Mouse (Mus musculus) lung, embryonic 14.5 days (tissue): ENCODE data around the gene Vmn2r86. TPM values are rescaled to one million over a fixed set of nuclear protein-coding genes. Genes with fewer than 3 reads are reported as not detected.
"Not testable (repeated sequence)": the region's sequence is repeated elsewhere in the genome, so short reads cannot be mapped to it uniquely, and the experiment has no call there.

Experiments used
- ATAC-seq: fragments of 200-750 bp; cut with Nextera tagmentation; 2 replicates; pipeline ENCODE4 v1.8.0; 2017; ENCODE audit warnings: mild to moderate bottlenecking, moderate TSS enrichment, moderate library complexity; ENCODE audit not compliant: insufficient read depth
- DNase-seq: peaks from one replicate; pipeline ENCODE4 v3.0.0-alpha.2; 2015
- H3K27ac ChIP-seq: fragments of 300-500 bp; sonication (generic); 2 replicates; pipeline ENCODE4 v1.5.1; 2014; ENCODE audit warnings: low read depth, mild to moderate bottlenecking, moderate library complexity
- H3K27me3 ChIP-seq: fragments of 300-500 bp; sonication (generic); 2 replicates; pipeline ENCODE4 v1.6.1; 2014; ENCODE audit warnings: low read length, control low read depth; ENCODE audit not compliant: insufficient read depth
- H3K36me3 ChIP-seq: fragments of 300-500 bp; sonication (generic); 2 replicates; pipeline ENCODE4 v1.6.1; 2014; ENCODE audit warnings: control low read depth; ENCODE audit not compliant: insufficient read depth
- H3K4me1 ChIP-seq: fragments of 300-500 bp; sonication (generic); 2 replicates; pipeline ENCODE4 v1.6.1; 2014; ENCODE audit warnings: antibody characterized with exemption, control low read depth; ENCODE audit not compliant: insufficient read depth
- H3K4me2 ChIP-seq: fragments of 300-500 bp; sonication (generic); 2 replicates; pipeline ENCODE4 v1.6.1; 2014; ENCODE audit warnings: mild to moderate bottlenecking
- H3K4me3 ChIP-seq: fragments of 300-500 bp; sonication (generic); 2 replicates; pipeline ENCODE4 v1.5.1; 2014; ENCODE audit warnings: low read depth, low read length
- H3K9ac ChIP-seq: fragments of 300-500 bp; sonication (generic); 2 replicates; pipeline ENCODE4 v1.6.1; 2014
- H3K9me3 ChIP-seq: fragments of 300-500 bp; sonication (generic); 2 replicates; pipeline ENCODE4 v1.6.1; 2016; ENCODE audit warnings: low read depth, low read length, control low read depth
- CTCF ChIP-seq: IDR thresholded peaks from 2 replicates; pipeline ENCODE4 v1.5.1; 2016; ENCODE audit warnings: antibody characterized with exemption, low read depth
- WGBS: fragments of 180-500 bp; shearing (Covaris S2); extraction: QIAGEN DNeasy Blood & Tissue Kit; methylation state at CpG from one replicate; pipeline ENCODE4 v1.1.7; 2014; 5-methylcytosine and 5-hydroxymethylcytosine counted together
- polyA plus RNA-seq: library from polyadenylated mRNA; unstranded; fragments of >200 nt; fragmentation: Nextera tagmentation; extraction: Ambion mirVana; gene quantifications from 2 replicates; pipeline ENCODE4 v1.2.1, GENCODE M21; 2014

Vmn2r86 gene
- polyA plus RNA-seq, result not detected in 2 replicates

GRCm38 (mm10) chr10:130455950-130456349, at the start of gene Vmn2r86:
Vmn2r86 (minus strand) TSS chr10:130456050.
- not testable (repeated sequence) for H3K4me2 ChIP-seq, ATAC-seq, H3K36me3 ChIP-seq, H3K27ac ChIP-seq, H3K27me3 ChIP-seq, H3K4me1 ChIP-seq, H3K9ac ChIP-seq, H3K9me3 ChIP-seq, DNase-seq, H3K4me3 ChIP-seq
- 82% methylated on average over 1 of the region's 1 CpGs for WGBS

GRCm38 (mm10) chr10:130497296-130497695, 41.4 kb upstream of the Vmn2r86 start, which contains the start of gene Vmn2r87:
Vmn2r87 (minus strand) TSS chr10:130497396.
- DNase-seq, result no peak
- H3K9me3 ChIP-seq, result no peaks in the 10 kb centered on the region
- ATAC-seq, result no peak
- H3K36me3 ChIP-seq, result no peaks in the 10 kb centered on the region
- no peak within 1 kb of the TSS for H3K27ac ChIP-seq
- no peak within 1 kb of the TSS for H3K4me2 ChIP-seq
- no peaks in the 10 kb centered on the region for H3K4me1 ChIP-seq
- TF ChIP-seq CTCF, result no peak
- no peaks in the 10 kb centered on the region for H3K27me3 ChIP-seq
- no peak within 1 kb of the TSS for H3K9ac ChIP-seq
- no peak within 1 kb of the TSS for H3K4me3 ChIP-seq

DNA sequence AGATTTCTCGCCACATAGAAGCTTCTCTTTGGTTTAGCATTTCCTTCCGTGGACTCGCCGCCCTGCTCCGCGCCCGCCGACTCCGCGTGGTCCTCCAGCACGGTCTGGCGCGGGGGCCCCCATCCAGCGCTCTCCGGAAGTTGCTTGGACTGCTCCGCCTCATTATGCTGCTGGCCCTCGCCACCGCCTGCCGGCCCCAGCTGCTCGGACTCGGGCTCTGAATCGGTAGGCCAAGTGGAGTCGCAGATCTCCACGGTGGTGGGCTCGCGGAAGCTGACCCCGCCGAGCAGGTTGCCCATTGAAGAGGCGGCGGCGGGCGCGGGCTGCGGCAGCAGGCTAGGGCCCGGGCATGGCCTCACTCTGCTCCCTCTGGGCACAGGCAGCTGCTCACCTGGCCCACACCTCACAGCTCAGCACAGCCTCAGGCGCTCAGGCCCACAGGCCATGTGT, 14.5 kb upstream of the Vmn2r86 start:
- peak overlapping the region; percentile 33 for H3K4me3 ChIP-seq
- WGBS, result 1% methylated on average over 34 of the region's 36 CpGs
- H3K27ac ChIP-seq, result no peak overlapping the region
- TF ChIP-seq CTCF, result no peak
- peak overlapping the region; percentile 60 for H3K4me2 ChIP-seq
- H3K9me3 ChIP-seq, result no peaks in the 10 kb centered on the region
- DNase-seq (peak; percentile 76), ATAC-seq (peak; percentile 100)
- peak overlapping the region; percentile 45 for H3K9ac ChIP-seq
- no peaks in the 10 kb centered on the region for H3K27me3 ChIP-seq
- H3K4me1 ChIP-seq, result no peaks in the 10 kb centered on the region
- no peaks in the 10 kb centered on the region for H3K36me3 ChIP-seq

DNA sequence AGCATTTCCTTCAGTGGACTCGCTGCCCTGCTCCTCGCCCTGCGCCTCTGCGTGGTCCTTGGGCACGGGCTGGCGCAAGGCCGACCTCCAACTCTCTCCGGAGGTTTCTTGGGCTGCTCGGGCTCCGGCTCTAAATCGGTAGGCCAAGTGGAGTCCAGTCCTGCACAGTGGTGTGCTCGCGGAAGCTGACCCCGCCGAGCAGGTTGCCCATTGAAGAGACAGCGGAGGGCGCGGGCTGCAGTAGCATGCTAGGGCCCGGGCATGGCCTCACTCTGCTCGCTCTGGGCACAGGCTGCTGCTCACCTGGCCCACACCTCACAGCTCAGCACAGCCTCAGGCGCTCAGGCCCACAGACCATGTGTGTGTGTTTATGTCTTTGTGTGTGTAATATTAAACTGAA, 11.1 kb downstream of the Vmn2r86 start:
- Histone ChIP-seq H3K27ac (no peak overlapping the region), H3K9ac (no peak overlapping the region), H3K9me3 (no peaks in the 10 kb centered on the region), H3K4me3 (no peak overlapping the region), H3K27me3 (no peaks in the 10 kb centered on the region), H3K36me3 (no peaks in the 10 kb centered on the region), H3K4me1 (no peaks in the 10 kb centered on the region), H3K4me2 (no peak overlapping the region)
- TF ChIP-seq CTCF, result no peak
- WGBS, result 84% methylated on average over 21 of the region's 21 CpGs
- DNase-seq (no peak), ATAC-seq (no peak)

DNA sequence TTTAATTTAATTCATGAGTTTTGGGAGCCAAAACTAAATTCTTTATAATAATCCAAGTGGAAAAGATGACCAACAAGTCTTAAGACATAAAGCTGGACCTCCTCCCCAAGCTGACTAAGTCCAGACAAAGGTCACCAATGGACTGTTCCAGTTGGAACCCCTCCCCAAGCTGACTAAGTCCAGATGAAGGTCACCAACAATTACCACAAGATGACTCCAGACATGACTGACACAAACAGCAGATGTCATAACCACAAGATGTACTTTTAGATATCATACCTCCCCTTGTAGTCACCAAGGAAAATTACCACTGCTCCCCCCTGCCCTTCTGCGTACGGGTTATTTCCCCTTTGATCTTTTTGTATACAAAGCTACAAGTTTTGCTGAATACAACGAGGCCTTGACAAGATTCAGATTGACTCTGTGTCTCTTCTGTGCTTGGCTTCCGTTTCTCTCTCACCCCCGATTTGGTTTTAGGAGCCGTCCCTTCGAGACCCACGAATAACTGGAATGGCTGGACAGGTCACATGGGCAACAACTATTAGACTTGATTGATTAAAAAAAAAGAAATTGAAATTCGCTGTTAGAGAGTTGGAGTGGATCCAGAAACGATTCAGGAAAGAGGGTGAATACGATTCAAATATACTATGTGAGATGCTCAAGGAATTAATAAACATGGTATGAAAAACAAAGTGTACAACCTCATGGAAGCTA, 21.5 kb downstream of the Vmn2r86 start:
- WGBS, result 77% methylated on average over 11 of the region's 11 CpGs
- ATAC-seq, H3K4me3 ChIP-seq, H3K4me1 ChIP-seq, H3K36me3 ChIP-seq, H3K27ac ChIP-seq, H3K9me3 ChIP-seq, H3K27me3 ChIP-seq, DNase-seq, H3K9ac ChIP-seq, H3K4me2 ChIP-seq: not testable (repeated sequence)

- not testable (repeated sequence) for H3K27me3 ChIP-seq, H3K4me2 ChIP-seq, DNase-seq, H3K9me3 ChIP-seq, H3K27ac ChIP-seq, ATAC-seq, H3K4me1 ChIP-seq, H3K4me3 ChIP-seq, H3K36me3 ChIP-seq, H3K9ac ChIP-seq
Measured at GRCm38 (mm10) chr10:130429603-130430002, 26.2 kb downstream of the Vmn2r86 start, which contains the start of gene Vmn2r85. Vmn2r85 (minus strand) TSS chr10:130429703.

DNA sequence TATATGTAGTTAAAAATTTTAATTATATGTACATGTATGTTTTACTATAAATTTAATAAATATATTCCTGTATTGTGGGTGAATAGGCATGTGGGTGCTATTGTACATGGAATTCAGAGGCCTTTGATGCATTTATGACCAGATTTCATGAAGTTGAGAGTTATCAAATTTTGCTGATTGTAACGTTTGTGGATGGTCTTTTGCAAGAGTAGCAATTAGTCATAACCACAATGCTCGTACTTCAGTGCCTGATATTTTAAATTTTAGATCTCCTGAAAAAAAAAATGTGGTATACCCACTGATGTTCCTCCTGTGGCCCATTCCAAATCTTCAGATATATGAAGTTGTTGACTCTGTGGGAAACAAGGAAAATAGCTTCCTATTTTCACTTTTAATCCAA, 33.5 kb downstream of the Vmn2r86 start:
- H3K27ac ChIP-seq, ATAC-seq, H3K27me3 ChIP-seq, H3K4me3 ChIP-seq, H3K9me3 ChIP-seq, DNase-seq, H3K4me1 ChIP-seq, H3K4me2 ChIP-seq, H3K9ac ChIP-seq, H3K36me3 ChIP-seq: not testable (repeated sequence)
- 66% methylated on average over 2 of the region's 2 CpGs for WGBS
